Mouse (Mus musculus): ENCODE data around the gene Rpl34.

The Rpl34 gene

DNA sequence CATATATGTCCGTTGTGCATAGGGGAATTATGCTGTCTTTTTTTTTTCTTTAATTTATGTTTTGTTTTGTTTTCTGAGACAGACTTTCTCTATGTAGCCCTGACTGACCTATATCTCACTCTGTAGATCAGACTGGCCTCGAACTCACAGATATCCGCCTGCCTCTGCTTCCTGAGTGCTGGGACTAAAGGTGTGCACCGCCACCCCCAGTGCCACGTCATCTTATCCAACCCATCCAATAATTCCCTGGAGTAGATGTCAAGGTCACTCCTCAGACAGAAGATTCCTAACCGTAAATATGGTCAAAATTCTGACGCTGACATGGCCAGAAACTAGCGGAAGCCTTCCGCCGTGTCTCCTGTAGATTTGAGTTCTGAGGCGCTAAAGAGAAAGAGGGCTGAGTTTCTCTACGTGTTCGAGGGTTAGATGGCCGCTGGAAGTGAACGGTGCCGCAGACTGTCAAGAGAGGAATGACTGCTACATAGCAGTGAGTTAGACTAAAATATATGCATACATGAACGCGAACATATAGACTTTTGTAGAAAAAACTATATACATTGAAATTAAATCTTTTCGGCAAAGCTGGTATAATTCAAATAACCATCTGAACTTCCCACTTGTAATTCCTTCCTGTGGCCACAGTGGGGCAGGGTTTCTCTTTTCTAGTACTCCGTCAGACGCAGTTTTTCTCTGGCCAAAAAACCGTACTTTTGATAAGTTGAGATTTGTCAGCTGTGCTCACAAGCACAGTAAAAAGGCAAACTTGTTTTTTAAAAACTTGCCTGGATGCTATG lies 15.2 kb downstream of the Rpl34 start:
- DNase-seq (ENCODE audit: low read depth, low spot score): peak; percentile 75

DNA sequence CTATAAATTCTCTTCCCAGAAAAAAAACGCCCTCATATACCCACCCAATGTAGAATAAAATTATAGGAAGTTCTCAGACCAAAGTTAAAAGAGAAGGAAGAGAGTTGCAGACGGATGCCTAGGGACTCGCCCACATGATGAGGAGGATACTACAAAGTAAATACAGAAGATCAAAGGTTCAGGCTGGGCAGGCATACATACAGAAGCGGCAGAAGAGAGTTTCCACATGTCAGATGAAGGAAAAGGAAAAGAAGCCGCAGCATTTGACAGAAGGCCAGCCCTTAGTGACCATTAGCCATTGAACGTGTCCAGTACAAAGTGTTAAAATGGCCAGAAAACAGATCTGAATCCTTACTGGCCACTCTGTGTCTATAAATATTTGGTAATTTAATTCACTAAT lies 17.3 kb downstream of the Rpl34 start:
- DNase-seq (ENCODE audit: low read depth, low spot score): no peak

DNA sequence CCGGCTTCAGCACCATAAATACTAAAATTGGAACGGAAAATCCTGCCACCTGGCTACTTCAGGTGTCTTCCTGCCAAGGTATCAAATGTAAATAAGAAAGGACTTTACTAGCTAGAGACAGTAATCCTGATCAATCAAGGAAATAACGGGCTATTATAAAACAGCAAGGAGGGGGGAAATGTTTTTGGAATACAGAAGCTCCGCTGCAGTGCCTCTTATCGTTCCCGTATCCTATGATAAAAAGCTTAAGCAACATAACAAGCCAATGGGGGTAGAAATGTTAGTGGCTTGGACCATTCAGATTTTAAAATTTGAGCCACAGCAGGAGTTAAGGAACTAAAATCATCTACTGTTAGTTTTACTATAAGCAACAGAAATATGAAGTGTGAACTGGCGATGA lies 20.1 kb downstream of the Rpl34 start:
- no peak for DNase-seq (ENCODE audit: low read depth, low spot score)

DNA sequence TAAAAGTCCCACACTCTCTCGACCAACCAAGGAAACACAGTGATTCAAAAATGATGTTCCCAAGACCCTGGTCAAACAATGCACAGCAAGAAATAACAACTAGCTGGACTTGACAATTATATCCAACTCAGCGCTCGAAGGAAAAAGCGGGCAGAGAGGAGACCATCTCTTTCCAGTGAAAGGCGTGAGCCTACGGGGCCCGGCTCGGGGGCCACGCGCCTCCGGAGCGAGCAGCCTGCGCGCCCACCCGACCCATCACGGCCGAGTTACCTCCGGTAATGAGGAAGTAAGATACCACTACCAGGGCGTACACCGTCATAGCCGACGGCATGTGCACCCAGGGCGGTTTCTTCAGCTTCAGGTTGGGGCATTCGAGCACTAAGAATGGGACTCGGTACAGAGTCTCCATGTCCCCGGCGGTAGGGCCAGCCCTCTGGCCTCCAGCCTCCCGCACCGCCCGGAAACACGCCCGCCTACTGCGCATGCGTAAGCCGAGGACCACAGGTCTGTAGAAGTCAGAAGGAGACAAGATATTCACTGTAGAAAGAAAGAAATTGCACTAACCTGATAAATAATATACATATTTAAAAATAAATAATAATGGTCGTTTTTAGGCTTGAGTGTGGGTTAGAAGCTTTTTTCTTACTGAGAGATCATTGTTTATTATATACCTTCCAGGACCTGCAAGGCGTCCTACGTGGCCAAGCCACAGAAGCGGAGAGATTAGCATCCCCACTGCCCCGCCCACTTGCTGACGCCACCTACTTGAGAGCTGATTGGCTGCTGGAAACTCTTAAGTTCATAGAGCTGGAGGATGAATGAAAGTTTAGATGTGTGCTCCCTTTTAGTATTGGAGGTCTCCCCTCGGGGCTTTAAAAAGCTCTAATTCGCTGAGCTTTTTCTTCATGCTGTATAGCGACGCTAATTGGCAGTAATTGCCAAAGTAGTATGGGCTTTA lies 21.0 kb downstream of the Rpl34 start, which contains the start of gene Ostc:
Gene Ostc, minus strand, starts transcription at position 478 of the 958 bp plus-strand sequence.
- peak; percentile 99 for DNase-seq (ENCODE audit: low read depth, low spot score)

DNA sequence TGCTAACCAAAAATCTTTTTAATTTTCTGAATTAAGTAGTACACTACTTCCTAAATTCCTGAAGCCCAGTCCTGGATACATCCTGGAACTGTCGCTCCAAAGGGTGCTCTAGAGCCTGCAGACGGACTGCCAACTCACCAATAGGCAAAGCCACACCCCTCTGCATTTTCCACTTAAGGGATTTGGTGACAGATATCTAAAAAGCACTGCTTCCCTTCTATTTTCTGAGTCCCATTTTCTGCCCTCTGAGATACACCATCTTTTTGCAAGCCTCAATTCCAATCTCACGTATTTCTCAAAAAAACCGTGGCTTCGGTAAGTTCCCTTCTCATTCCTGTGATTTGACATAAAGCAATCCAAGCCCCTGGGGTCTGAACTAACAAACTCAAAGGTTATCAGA lies 21.7 kb downstream of the Rpl34 start:
- no peak for DNase-seq (ENCODE audit: low read depth, low spot score)

DNA sequence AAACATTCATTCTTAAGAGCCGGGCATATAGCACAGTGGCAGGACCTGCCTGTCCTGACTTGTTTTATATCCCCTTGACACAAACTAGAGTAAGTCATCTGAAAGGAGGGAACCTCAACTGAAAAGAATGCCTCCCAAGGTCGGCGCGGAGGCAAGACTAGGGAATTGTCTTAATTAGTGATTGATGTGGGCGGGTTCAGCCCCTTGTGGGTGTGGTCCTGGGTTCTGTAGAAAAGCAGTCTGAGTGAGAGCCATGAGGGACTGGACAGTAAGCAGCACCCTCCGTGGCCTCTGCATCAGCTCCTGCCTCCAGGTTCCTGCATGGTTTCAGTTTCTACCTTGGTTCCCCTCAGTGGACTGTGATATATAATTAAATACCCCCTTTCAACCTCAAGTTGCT lies 27.9 kb downstream of the Rpl34 start:
- no peak for DNase-seq (ENCODE audit: low read depth, low spot score)

DNA sequence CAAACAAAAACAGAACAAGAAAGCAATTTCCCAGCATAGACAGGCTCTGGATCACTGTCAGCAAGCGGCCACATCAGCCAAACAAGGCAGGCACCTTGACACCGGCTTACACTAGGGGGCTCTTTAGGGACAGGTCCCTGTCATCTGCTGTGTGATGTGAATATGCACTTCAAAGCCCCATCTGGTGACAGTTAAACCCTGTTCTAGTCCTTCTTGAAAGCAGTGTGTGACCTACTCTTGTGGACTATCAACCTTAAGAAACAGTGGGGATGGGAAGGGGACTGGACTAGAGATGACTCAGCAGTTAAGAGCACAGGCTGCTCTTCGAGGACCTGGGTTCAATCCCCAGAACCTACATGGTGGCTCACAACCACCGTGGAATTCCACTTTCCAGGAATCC lies 32.6 kb downstream of the Rpl34 start:
- peak; percentile 35 for DNase-seq (ENCODE audit: low read depth, low spot score)

DNA sequence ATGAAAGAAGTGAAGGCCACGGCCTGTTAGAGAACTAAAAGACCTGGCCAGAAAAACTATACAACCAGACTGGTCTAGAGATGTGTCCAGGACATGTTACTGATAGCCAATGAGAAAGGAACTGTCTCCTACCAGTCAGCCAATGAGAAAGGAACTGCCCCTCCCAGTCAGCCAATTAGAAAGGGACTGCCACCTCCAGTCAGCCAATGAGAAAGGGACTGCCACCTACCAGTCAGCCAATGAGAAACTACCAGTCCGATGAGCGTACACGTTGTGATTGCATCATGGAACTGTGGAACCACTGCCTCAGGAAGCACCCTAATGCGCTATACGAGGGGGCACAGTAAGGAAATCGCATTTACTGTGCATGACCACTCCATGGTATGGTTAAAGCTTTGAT lies 35.5 kb downstream of the Rpl34 start:
- peak; percentile 96 for DNase-seq (ENCODE audit: low read depth, low spot score)

DNA sequence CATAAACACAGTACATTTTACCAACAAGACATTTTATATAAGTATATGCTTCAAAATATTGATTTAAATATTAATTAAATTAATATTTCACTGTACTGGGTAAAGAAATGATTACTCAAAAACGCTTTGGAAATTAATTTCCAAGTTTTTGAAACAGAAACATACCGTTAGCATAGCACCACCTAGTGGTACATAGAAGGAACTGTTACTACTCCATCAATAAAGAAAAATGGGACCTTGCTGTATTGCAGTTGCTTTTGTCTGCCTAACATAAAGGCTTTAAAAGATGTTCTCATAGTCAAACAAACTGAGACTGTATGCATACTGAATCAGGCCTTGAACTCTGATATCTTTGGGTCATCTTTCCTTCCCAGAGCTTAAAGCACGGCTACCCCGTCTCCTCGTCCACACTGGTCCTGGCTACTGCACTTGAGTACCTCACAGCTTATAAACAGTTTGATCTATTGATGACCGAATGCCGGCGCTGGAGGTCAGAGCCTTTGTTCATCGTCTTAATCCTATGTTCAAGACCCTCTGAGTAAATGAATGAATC lies 36.1 kb downstream of the Rpl34 start:
- peak; percentile 53 for DNase-seq (ENCODE audit: low read depth, low spot score)

DNA sequence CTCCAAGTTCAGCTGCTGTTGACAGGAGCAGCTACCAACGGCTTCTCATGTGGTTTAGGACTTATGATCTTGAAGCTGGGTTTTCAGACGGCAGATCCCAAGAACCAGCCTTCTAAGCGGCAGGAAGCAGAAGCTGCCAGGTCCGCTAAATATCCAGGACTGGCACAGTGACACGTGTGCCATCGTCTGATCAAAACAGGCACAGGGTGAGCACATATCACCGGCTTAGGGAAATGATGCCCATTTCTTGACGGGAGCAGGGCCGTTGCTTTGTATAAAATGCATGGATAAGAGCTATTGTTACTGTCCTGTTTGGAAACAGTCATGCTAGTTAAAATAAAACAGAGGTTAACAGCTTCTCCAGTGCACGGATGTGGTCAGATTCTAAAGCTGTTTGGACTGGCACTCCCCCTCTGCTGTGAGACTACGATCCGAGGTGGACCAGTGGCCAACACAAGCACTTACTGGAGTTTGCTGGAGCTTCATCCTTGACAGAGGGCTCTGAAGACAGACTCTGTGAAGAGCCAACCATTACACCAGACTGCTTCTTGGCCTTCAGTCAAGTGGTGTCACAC lies 38.5 kb downstream of the Rpl34 start:
- no peak for DNase-seq (ENCODE audit: low read depth, low spot score)

DNA sequence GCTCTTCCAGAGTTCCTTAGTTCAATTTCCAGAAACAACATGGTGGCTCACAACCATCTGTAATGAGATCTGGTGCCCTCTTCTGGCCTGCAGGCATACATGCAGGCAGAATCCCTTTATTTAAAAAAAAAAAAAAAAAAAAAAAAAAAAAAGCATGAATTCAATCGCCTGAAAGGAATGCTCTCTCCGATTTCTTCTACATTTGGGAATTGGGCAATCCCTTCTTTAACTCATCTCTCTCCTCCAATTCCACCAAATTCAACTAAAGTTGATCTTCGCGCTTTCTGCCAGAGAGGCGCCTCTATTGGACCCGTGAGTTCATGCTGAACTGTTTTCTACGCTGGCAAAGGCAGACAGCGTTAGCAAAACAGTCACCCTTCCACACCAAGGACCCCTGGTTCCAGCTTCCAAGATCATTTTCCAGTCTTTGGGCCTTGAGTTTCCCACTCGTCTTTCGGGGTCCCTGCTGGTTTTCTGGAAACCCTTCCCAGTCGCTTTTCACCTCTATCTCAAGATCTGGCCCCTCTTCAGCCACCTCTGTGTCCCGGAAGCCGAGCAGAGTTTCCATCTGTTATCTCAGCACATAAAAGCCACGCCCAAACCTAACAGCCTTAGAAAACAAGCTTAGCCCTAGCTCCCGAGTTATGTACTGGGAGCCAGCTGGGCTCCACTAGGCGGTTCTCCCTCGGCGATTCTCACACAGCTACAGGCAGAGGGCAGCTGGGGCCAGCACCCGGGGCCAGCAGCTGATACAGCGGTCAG lies 39.2 kb downstream of the Rpl34 start:
- DNase-seq (ENCODE audit: low read depth, low spot score): peak; percentile 79

DNA sequence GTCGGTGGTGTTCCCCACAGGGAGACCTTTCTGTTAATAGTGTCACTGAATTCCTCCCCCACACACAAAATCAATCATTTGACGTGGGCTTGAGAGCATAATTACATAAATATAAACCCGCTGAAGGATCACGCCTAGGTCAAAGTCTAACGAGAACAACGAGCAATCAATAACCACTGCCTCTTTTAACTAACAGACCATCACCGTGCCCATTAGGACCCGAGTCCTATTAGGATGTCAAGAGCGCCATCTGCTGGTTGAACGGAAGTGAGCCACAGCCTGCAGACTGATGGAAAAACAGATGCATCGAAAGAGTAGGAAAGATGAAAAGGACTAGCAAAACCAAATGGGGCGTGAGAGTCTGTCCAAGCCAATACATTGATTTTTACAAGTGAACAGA lies 40.6 kb downstream of the Rpl34 start:
- DNase-seq (ENCODE audit: low read depth, low spot score): peak; percentile 84

DNA sequence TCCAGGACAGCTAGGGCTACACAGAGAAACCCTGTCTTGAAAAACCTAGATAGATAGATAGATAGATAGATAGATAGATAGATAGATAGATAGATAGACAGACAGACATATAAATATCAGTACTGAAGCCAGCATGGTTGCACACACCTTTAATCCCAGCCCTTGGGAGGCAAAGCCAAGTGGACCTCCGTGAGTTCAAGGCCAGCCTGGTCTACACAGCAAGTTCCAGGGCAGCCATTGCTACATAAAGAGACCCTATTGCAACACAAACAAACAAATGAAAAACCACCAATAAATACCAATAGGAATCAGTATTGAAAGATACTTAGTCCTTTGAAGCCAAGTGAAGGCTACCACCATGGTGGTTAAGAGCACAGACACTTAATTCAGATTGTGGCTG lies 43.1 kb downstream of the Rpl34 start:
- no peak for DNase-seq (ENCODE audit: low read depth, low spot score)

DNA sequence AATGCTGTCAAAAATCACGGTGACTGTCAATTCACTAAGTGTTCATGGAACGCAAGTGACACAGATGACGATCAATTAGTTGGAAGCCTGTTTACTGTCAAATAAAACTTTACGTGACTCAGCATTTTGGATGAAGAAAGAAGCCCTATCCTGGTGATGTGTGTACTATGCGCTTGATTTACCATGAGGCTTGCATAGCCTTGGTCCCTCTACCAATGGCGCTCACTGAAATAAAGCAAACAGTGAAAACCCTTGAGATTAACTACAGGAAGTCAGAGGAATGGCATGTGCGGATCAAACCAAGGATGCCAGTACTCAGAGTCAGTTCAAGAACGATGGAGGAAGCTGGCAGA lies 45.2 kb downstream of the Rpl34 start:
- no peak for DNase-seq (ENCODE audit: low read depth, low spot score)

DNA sequence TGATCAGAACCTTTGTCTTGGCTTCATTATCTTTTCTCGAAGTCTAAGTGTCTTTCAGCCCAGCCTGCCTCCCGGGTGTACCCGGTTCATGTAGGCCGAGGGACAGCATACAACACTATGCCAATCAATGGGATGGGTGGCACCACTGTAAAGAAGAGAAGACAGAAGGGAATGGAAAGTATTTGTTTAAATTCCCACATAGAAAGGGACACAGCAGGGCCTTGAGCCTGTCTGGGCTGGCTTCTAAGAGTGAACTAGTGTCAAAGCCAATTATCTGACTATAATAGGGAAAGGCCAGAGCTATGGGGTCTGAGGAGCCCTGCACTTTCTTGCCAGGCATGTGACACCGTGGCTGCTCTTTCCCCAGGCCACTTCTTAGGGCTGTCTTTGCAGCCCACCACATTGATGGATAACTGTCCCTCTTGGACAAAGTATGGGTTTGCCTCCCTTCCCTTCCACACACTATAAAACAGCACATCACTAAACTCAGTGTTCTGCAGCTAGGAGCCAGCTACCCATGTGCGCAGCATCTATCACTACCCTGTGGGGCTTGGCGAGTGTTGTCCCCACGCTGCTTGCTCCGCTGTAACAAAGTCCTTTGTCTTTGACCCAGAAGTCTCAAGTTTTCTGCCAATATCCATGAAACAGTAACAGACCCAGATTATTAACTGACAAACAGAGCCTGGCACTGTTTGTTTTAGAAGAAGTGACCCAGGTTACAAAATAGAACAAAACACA lies 45.8 kb downstream of the Rpl34 start:
- no peak for DNase-seq (ENCODE audit: low read depth, low spot score)

DNA sequence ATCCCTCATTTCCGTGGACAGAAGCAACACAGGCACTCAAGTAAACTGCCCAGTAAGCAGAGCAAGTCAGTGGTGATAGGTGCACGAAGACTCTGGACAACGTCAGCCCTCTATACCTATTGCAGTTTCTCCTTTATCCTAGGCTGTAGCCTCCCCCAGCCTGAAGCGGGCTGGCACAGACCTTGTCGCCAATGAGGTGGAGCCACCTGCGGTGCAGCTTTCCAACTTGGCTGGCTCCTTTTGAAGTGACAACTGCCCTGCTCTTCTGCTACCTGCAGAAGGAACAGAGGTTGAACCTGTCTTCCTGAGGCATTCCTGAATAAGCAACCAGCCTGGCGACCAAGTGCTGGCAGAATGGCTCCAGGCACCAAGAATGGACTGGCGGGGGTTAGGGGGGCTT lies 46.4 kb downstream of the Rpl34 start:
- no peak for DNase-seq (ENCODE audit: low read depth, low spot score)

DNA sequence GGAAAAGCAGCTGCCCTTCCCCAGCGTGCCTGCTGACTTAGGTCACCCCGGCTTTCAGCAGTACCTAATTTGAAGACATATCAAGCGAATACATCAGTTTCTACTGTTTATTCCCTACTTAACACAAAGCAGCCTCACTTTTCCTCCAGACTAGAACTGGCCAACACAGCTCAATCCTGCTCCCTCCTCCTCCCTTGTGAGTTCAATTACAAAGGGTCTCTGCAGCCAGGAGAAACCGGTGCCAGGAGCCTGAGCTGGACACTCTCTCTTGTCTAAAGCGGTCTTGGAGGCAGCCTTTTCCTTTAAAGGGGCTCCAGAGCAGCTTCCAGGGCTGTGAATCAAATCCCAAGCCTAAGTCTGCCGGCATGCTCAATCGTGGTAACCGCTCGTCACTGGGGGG lies 48.0 kb downstream of the Rpl34 start:
- DNase-seq (ENCODE audit: low read depth, low spot score): no peak

DNA sequence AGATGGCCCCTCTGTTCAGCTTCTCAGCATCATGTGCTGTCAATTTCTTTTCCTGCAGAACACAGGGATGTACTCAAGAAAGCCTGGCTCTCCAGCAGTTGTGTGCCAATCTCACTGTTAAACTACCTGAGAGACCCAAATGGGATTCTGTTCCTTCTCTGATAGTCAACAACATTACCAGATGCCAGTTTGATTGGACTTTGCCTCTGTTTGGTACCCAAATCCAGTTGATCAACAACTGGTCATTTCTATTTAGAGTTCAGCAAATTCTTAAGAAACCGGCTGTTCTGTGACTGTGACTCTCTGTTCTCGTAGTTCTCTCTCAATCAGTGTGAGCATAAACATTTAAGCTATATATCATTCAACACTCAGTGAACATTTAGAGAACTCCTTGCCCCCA lies 49.0 kb downstream of the Rpl34 start:
- DNase-seq (ENCODE audit: low read depth, low spot score): no peak

DNA sequence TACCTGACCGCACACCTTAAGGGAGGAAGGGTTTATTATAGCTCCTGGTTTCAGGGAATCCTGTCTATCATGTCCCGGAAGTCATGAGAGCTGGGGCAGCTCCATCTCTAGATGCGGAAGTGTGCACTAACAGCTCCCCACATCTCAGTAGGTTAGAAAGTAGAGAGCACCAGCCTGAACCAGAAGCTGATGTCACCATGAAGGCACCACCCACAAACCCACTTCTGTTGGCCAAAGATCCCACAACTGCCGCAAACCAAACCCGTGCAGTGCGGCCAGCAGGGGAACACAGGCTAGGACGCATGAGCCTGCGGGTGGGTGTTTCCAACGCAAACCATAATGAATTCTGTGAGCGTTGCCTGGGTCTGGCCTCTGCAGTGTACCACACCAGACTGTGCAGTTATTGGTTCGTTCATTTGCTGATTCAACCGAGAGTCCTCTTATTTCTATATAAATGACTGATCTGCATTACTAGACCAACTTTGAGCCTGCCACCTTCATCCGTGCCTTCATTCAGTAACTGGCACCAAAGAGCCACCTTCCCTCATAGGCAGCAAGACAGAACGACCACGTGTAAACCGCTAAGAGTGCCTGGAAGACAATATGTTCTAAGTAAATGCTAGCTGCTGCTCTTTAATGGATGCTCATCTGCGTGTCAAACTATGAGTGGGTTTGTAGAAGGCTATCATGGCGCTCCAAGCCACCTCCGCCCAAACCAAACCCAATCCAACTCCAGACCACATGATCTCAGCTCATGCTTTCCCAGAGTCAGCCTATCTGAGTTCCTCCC lies 52.3 kb downstream of the Rpl34 start:
- no peak for DNase-seq (ENCODE audit: low read depth, low spot score)
